In the genomic region with DNA sequence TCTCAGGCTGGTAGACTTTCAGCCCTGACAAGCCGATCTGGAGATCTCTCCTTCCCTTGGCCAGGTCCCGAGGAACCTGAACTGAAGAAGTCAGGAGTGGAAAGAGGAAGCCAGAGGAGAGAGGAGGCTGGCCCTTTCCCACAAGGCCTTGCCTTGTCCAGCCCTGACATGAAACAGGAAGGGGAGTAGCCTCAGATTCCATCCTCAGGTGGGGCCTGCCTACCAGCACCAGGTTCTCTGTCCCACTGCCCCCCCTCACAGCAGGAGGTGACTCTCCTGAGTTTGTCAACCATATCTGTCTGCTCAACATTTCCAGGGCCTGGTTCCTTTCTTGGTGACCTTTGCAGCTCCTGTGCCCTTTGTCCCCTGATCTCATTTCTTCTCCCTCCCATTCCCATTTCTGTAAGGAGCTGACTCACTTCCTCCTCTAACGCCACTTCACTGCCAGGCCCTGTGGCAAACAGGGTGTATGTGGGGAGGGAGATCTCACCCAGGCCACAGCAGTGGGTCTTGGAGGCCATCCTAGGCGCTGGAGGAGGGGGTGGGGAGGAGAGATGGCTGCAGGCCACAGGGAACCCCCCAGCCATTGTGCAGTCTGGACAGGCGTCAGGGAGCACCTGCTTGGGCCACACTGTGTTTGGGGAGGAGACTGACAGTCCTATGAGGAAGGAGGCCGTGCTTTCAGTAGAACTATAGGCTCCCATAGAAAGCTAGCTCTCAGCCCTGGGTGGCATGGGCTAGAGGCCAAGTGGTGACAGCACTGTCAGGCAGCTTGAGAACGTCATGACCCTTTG, we compare ENCODE assay signal across 8 mouse cellular contexts. TPM values are rescaled to one million over a fixed set of nuclear protein-coding genes. Genes with fewer than 3 reads are reported as not detected.
DNase-seq lines count a peak whose midpoint lies in the region; ATAC-seq lines count a peak whose summit lies in the region.

No protein-coding gene starts in this region.

- ATAC-seq in heart, embryonic 11.5 days (replicated peaks; ENCODE audit: insufficient number of reproducible peaks, low FRiP score, low TSS enrichment) = 0 out of 2 replicates have a peak, but pooled peaks have one; percentile 20
- peak; percentile 71 for ATAC-seq in kidney, embryonic 16.5 days (ENCODE audit: low FRiP score, low TSS enrichment)

- peak overlapping the region; percentile 92 for H3K27ac ChIP-seq in brown adipose tissue, adult 24 weeks (replicated peaks; ENCODE audit: low read depth, low read length)
- peak overlapping the region; percentile 96 for H3K27ac ChIP-seq in heart, embryonic 11.5 days (ENCODE audit: low read depth, low read length)
- peak overlapping the region; percentile 97 for H3K27ac ChIP-seq in kidney, embryonic 16.5 days (ENCODE audit: low read length)

- no peaks in the 10 kb centered on the region for H3K9me3 ChIP-seq in heart, embryonic 11.5 days (replicated peaks; ENCODE audit: control insufficient read depth, low read length)
- no peaks in the 10 kb centered on the region for H3K9me3 ChIP-seq in kidney, embryonic 16.5 days (ENCODE audit: low read length)

- H3K4me2 ChIP-seq in heart, embryonic 11.5 days = peak overlapping the region; percentile 33
- no peak overlapping the region; the same call in 1 of the 2 replicates for H3K4me2 ChIP-seq in kidney, embryonic 16.5 days (replicated peaks; ENCODE audit: low read depth, low read length)

- no peaks in the 10 kb centered on the region for H3K36me3 ChIP-seq in heart, embryonic 11.5 days (ENCODE audit: control insufficient read depth, insufficient read depth, low read length)
- H3K36me3 ChIP-seq in kidney, embryonic 16.5 days (ENCODE audit: insufficient read depth, low read length) = no peaks in the 10 kb centered on the region

- H3K27me3 ChIP-seq in heart, embryonic 11.5 days (ENCODE audit: control insufficient read depth, insufficient read depth, low read length) = no peaks in the 10 kb centered on the region
- no peaks in the 10 kb centered on the region for H3K27me3 ChIP-seq in kidney, embryonic 16.5 days (ENCODE audit: insufficient read depth, low read length)

- no peak overlapping the region for H3K4me3 ChIP-seq in brown adipose tissue, adult 24 weeks (ENCODE audit: insufficient read depth, low read depth, low read length)
- H3K4me3 ChIP-seq in heart, embryonic 11.5 days (ENCODE audit: low read depth, low read length) = no peak overlapping the region
- no peak overlapping the region for H3K4me3 ChIP-seq in kidney, embryonic 16.5 days (ENCODE audit: low read length)

- 24% methylated on average over 7 of the region's 7 CpGs for WGBS in heart, embryonic 11.5 days (ENCODE audit: insufficient replicate concordance)
- 52% methylated on average over 7 of the region's 7 CpGs for WGBS in kidney, embryonic 16.5 days

- peaks cover 56% of the 10 kb centered on the region for H3K4me1 ChIP-seq in brown adipose tissue, adult 24 weeks (ENCODE audit: control insufficient read depth, insufficient read depth, insufficient read length, low read length)
- peaks cover 50% of the 10 kb centered on the region for H3K4me1 ChIP-seq in heart, embryonic 11.5 days (ENCODE audit: control insufficient read depth, insufficient read depth, low read length)
- peaks cover 44% of the 10 kb centered on the region for H3K4me1 ChIP-seq in kidney, embryonic 16.5 days (ENCODE audit: insufficient read depth, low read length)

- DNase-seq in layer of hippocampus, postnatal 36 days = peak; percentile 61
- DNase-seq in layer of hippocampus, postnatal 10 days (ENCODE audit: low spot score in 2 of 2) = no peak
- peak; percentile 74 for DNase-seq in lung, postnatal 25 days (ENCODE audit: low spot score)
- no peak for DNase-seq in ovary, postnatal 10 days (ENCODE audit: low spot score)
- DNase-seq in spleen, postnatal 14 days (ENCODE audit: low spot score in 2 of 2) = no peak

- H3K9ac ChIP-seq in heart, embryonic 11.5 days (ENCODE audit: low read depth, low read length) = peak overlapping the region; percentile 59; the same call in 1 of the 2 replicates
- H3K9ac ChIP-seq in kidney, embryonic 16.5 days (replicated peaks; ENCODE audit: low read length) = peak overlapping the region; percentile 47

RNA-seq across cellular contexts. Expression of a gene that starts 1.6 kb away (rescaled TPM):
- total RNA-seq in layer of hippocampus, postnatal 36 days (2021) = not detected
- total RNA-seq in layer of hippocampus, postnatal 10 days (2021) = not detected
- polyA plus RNA-seq in brown adipose tissue, adult 24 weeks (2012; ENCODE audit: insufficient read depth, insufficient read length, missing spikeins) = not detected in 2 replicates
- 0.55 and 0.87 TPM in 2 replicates for polyA plus RNA-seq in heart, embryonic 11.5 days (2014; fragmentation: Nextera tagmentation; extraction: Ambion mirVana)
- polyA plus RNA-seq in kidney, embryonic 16.5 days (2015; fragmentation: Nextera tagmentation; extraction: Ambion mirVana) = 1.5 and 1.6 TPM in 2 replicates

RNA-seq across cellular contexts. Expression of a gene that starts 22.9 kb away (rescaled TPM):
- 100 to 1,000 TPM; 136 to 158 TPM for total RNA-seq in layer of hippocampus, postnatal 36 days (2021)
- total RNA-seq in layer of hippocampus, postnatal 10 days (2021) = 100 to 1,000 TPM; 150 to 167 TPM
- 17.4 and 18.2 TPM in 2 replicates for polyA plus RNA-seq in brown adipose tissue, adult 24 weeks (2012; ENCODE audit: insufficient read depth, insufficient read length, missing spikeins)
- 94.0 and 96.7 TPM in 2 replicates for polyA plus RNA-seq in heart, embryonic 11.5 days (2014; fragmentation: Nextera tagmentation; extraction: Ambion mirVana)
- 32.4 and 38.1 TPM in 2 replicates for polyA plus RNA-seq in kidney, embryonic 16.5 days (2015; fragmentation: Nextera tagmentation; extraction: Ambion mirVana)

Comparison
In these comparisons a context has a peak if more than half of its experiments do, and no peak if none do; other contexts are left out.
1. DNase-seq: peak in layer of hippocampus, postnatal 36 days (2 of 2) and lung, postnatal 25 days (single experiment); none in layer of hippocampus, postnatal 10 days (0 of 2), ovary, postnatal 10 days (single experiment) and spleen, postnatal 14 days (0 of 2).
2. Peak in every context shown above with its lines, with median percentiles within 50 percentile points of each other: H3K27ac ChIP-seq.